ENCODE assay signal across 19 mouse cellular contexts in genomic region chr5:55704512-55704911, GRCm38 (mm10).
"Had no signal": no experiment of that assay in that cellular context is flagged by ENCODE, and none has a peak within 500 bp of the region (broad histone marks: within the 10 kb centered on the region; RNA-seq: fewer than 3 reads in every experiment).

No protein-coding gene starts in this region.

- DNase-seq: kidney, adult 2 months; kidney, postnatal 25 days; left cerebral cortex, postnatal 4 days; liver, postnatal 0 days; lung, embryonic 14.5 days; thymus, postnatal 25 days had no signal

- H3K36me3 ChIP-seq: limb, embryonic 12.5 days; limb, embryonic 15.5 days; midbrain, embryonic 12.5 days; midbrain, embryonic 15.5 days; neural tube, embryonic 12.5 days; neural tube, embryonic 15.5 days had no signal

- H3K4me3 ChIP-seq: layer of hippocampus, adult 2 months; left cerebral cortex, adult 2 months; limb, embryonic 12.5 days; limb, embryonic 15.5 days; midbrain, embryonic 12.5 days; midbrain, embryonic 15.5 days; neural tube, embryonic 12.5 days; neural tube, embryonic 15.5 days had no signal

- H3K27ac ChIP-seq: kidney, postnatal 0 days; layer of hippocampus, adult 2 months; left cerebral cortex, adult 2 months; limb, embryonic 12.5 days; limb, embryonic 15.5 days; liver, embryonic 14.5 days; macrophage; midbrain, embryonic 12.5 days; midbrain, embryonic 15.5 days; neural tube, embryonic 12.5 days; neural tube, embryonic 15.5 days had no signal

- H3K27me3 ChIP-seq: limb, embryonic 12.5 days; limb, embryonic 15.5 days; midbrain, embryonic 12.5 days; midbrain, embryonic 15.5 days; neural tube, embryonic 12.5 days; neural tube, embryonic 15.5 days had no signal

- ATAC-seq: intestine, postnatal 0 days; liver, postnatal 0 days; lung, postnatal 0 days; midbrain, embryonic 15.5 days had no signal

- H3K4me1 ChIP-seq: limb, embryonic 12.5 days; limb, embryonic 15.5 days; midbrain, embryonic 12.5 days; midbrain, embryonic 15.5 days; neural tube, embryonic 12.5 days; neural tube, embryonic 15.5 days had no signal
